Mouse (Mus musculus): Measurements from ENCODE around the gene Olfr545.
"Not testable (repeated sequence)": the region's sequence is repeated elsewhere in the genome, so short reads cannot be mapped to it uniquely, and the experiment has no call there.

Olfr545 gene

GRCm38 (mm10) chr7:102499473-102499872, at the start of gene Olfr545:
Gene Olfr545, minus strand, starts transcription at chr7:102499573.
- DNase-seq, result no peak

GRCm38 (mm10) chr7:102541251-102541650, 41.9 kb upstream of the Olfr545 start:
- no peak for DNase-seq

- no peak for DNase-seq
These were observed 41.2 kb upstream of the Olfr545 start, which contains the start of gene Olfr548-ps1 for GRCm38 (mm10) chr7:102540596-102540995. Gene Olfr548-ps1, plus strand, starts transcription at chr7:102540896.

- no peak for DNase-seq
These were observed 35.1 kb upstream of the Olfr545 start, which contains the start of gene Olfr547 for GRCm38 (mm10) chr7:102534449-102534848. Gene Olfr547, plus strand, starts transcription at chr7:102534749.

- DNase-seq, result no peak
These were observed 29.7 kb upstream of the Olfr545 start for GRCm38 (mm10) chr7:102529052-102529451.

GRCm38 (mm10) chr7:102517051-102517335, 17.6 kb upstream of the Olfr545 start:
- DNase-seq, result no peak

GRCm38 (mm10) chr7:102516261-102517050, 17.1 kb upstream of the Olfr545 start:
- DNase-seq, result no peak

- no peak for DNase-seq
These were observed 14.8 kb upstream of the Olfr545 start for GRCm38 (mm10) chr7:102514144-102514543.

GRCm38 (mm10) chr7:102512814-102513435, 13.6 kb upstream of the Olfr545 start:
- peak; percentile 90 for DNase-seq

GRCm38 (mm10) chr7:102511927-102512326, 12.6 kb upstream of the Olfr545 start:
- DNase-seq, result no peak

- DNase-seq, result no peak
These were observed 10.4 kb upstream of the Olfr545 start for GRCm38 (mm10) chr7:102509726-102510125.

- DNase-seq, result no peak
These were observed 9.3 kb upstream of the Olfr545 start for GRCm38 (mm10) chr7:102508666-102509065.

- no peak for DNase-seq
These were observed 8.7 kb upstream of the Olfr545 start for GRCm38 (mm10) chr7:102508066-102508465.

GRCm38 (mm10) chr7:102506848-102507247, 7.5 kb upstream of the Olfr545 start:
- peak; percentile 72 for DNase-seq

- DNase-seq, result no peak
These were observed 2.6 kb upstream of the Olfr545 start for GRCm38 (mm10) chr7:102501986-102502385.

- DNase-seq, result not testable (repeated sequence)
These were observed 5.0 kb downstream of the Olfr545 start for GRCm38 (mm10) chr7:102494416-102494815.

- no peak for DNase-seq
These were observed 11.2 kb downstream of the Olfr545 start, which contains the start of gene Olfr544 for GRCm38 (mm10) chr7:102488161-102488560. Gene Olfr544, minus strand, starts transcription at chr7:102488313.

GRCm38 (mm10) chr7:102486105-102486504, 13.3 kb downstream of the Olfr545 start:
- DNase-seq, result no peak

- not testable (repeated sequence) for DNase-seq
These were observed 14.6 kb downstream of the Olfr545 start for GRCm38 (mm10) chr7:102484766-102485165.

GRCm38 (mm10) chr7:102483665-102484064, 15.7 kb downstream of the Olfr545 start:
- no peak for DNase-seq

- no peak for DNase-seq
These were observed 17.8 kb downstream of the Olfr545 start, which contains the start of gene Olfr543 for GRCm38 (mm10) chr7:102481579-102481978. Gene Olfr543, minus strand, starts transcription at chr7:102481679.

- DNase-seq, result no peak
These were observed 18.6 kb downstream of the Olfr545 start for GRCm38 (mm10) chr7:102480821-102481220.

- no peak for DNase-seq
These were observed 19.9 kb downstream of the Olfr545 start for GRCm38 (mm10) chr7:102479368-102480078.

GRCm38 (mm10) chr7:102478926-102479325, 20.4 kb downstream of the Olfr545 start:
- no peak for DNase-seq
